Mouse (Mus musculus) stomach, embryonic 16.5 days (tissue): ENCODE results near the gene Smok3b. TPM values are rescaled to one million over a fixed set of nuclear protein-coding genes. Genes with fewer than 3 reads are reported as not detected.
"Not testable (repeated sequence)": the region's sequence is repeated elsewhere in the genome, so short reads cannot be mapped to it uniquely, and the experiment has no call there.

ENCODE experiments used
- ATAC-seq: fragments of 200-750 bp; cut with Nextera tagmentation; 2 replicates; pipeline ENCODE4 v1.8.0; 2017; ENCODE audit warnings: moderate number of reproducible peaks, moderate TSS enrichment; ENCODE audit not compliant: insufficient read depth, low FRiP score
- H3K27ac ChIP-seq: fragments of 300-500 bp; sonication (generic); 2 replicates; pipeline ENCODE4 v1.5.1; 2014; ENCODE audit warnings: low read length
- H3K27me3 ChIP-seq: fragments of 300-500 bp; sonication (generic); 2 replicates; pipeline ENCODE4 v1.6.1; 2014; ENCODE audit warnings: low read length, control low read depth, mixed read lengths; ENCODE audit not compliant: control insufficient read depth, insufficient read depth
- H3K36me3 ChIP-seq: fragments of 300-500 bp; sonication (generic); 2 replicates; pipeline ENCODE4 v1.6.1; 2014; ENCODE audit warnings: low read length; ENCODE audit not compliant: control insufficient read depth, insufficient read depth
- H3K4me1 ChIP-seq: fragments of 300-500 bp; sonication (generic); 2 replicates; pipeline ENCODE4 v1.6.1; 2014; ENCODE audit warnings: low read length, control low read depth, mixed read lengths; ENCODE audit not compliant: control insufficient read depth, insufficient read depth
- H3K4me2 ChIP-seq: fragments of 300-500 bp; sonication (generic); 2 replicates; pipeline ENCODE4 v1.6.1; 2014; ENCODE audit warnings: low read depth, low read length, mixed read lengths
- H3K4me3 ChIP-seq: fragments of 300-500 bp; sonication (generic); replicated peaks from 2 replicates; pipeline ENCODE4 v1.5.1; 2014; ENCODE audit warnings: mild to moderate bottlenecking, low read length
- H3K9ac ChIP-seq: fragments of 300-500 bp; sonication (generic); 2 replicates; pipeline ENCODE4 v1.6.1; 2014; ENCODE audit warnings: low read length
- H3K9me3 ChIP-seq: fragments of 300-500 bp; sonication (generic); replicated peaks from 2 replicates; pipeline ENCODE4 v1.6.1; 2016; ENCODE audit warnings: low read length, control low read depth; ENCODE audit not compliant: control insufficient read depth
- WGBS: fragments of 180-500 bp; shearing (Covaris S2); extraction: QIAGEN DNeasy Blood & Tissue Kit; methylation state at CpG from one replicate; pipeline ENCODE4 v1.1.7; 2014; 5-methylcytosine and 5-hydroxymethylcytosine counted together
- polyA plus RNA-seq: library from polyadenylated mRNA; unstranded; fragments of >200 nt; fragmentation: Nextera tagmentation; extraction: Ambion mirVana; gene quantifications from 2 replicates; pipeline ENCODE4 v1.2.1, GENCODE M21; 2015

Smok3b gene
- polyA plus RNA-seq: not detected in 2 replicates

DNA sequence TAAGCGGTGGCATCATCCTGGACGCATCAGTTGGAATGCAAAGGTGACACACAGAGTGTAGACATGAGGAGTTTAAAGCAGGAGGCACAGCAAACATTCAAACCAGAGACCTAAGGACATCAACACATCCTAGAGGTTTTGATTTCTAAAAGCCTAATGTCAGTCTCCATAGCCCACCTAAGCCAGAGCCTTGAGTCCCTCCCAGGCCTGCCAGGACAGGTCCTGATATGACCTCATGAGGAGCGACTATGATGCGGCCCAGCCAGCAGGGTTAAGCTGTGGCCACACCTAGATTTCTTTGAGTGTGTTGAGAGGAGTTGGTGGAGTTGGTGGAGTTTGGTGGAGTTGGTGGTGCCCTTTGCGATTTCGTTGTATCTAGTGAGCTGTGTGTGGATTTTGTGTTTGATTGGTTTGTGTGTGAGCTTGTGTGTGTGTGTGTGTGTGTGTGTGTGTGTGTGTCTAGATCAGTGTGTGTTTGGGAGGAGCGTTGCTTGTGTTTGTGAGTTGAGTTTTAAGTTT is at the start of gene Smok3b, which contains the start of gene Smok3a:
Gene Smok3b (plus strand): TSS at position 469 of the 519 bp plus-strand sequence.
Gene Smok3a (plus strand): TSS at position 301 of the 519 bp plus-strand sequence.
- H3K27me3 ChIP-seq, H3K4me3 ChIP-seq, H3K9me3 ChIP-seq, H3K9ac ChIP-seq, H3K4me1 ChIP-seq, H3K4me2 ChIP-seq, H3K27ac ChIP-seq, ATAC-seq, H3K36me3 ChIP-seq: not testable (repeated sequence)
- WGBS: 75% methylated on average over 3 of the region's 7 CpGs

DNA sequence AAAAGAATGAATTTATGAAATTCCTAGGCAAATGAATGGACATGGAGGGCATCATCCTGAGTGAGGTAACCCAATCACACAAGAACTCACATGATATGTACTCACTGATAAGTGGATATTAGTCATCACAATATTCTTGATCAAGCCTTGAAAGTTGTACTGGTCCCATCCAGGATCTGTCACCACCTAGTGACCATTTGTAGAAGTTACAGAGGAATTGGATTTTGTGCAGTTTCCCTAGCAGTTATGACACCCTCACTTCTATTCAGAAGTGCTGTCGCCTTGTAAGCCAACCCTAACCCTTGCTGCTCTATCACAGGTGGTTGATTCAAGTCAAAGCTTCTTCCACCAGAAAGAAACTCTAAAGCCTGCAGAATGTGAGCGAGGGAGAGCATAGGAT is 48.1 kb upstream of the Smok3b start:
- 71% methylated on average over 2 of the region's 2 CpGs for WGBS
- Histone ChIP-seq H3K9me3 (no peaks in the 10 kb centered on the region), H3K27me3 (no peaks in the 10 kb centered on the region), H3K27ac (no peak overlapping the region), H3K9ac (no peak overlapping the region), H3K4me1 (no peaks in the 10 kb centered on the region), H3K4me3 (no peak overlapping the region), H3K36me3 (no peaks in the 10 kb centered on the region), H3K4me2 (no peak overlapping the region)
- ATAC-seq: no peak

DNA sequence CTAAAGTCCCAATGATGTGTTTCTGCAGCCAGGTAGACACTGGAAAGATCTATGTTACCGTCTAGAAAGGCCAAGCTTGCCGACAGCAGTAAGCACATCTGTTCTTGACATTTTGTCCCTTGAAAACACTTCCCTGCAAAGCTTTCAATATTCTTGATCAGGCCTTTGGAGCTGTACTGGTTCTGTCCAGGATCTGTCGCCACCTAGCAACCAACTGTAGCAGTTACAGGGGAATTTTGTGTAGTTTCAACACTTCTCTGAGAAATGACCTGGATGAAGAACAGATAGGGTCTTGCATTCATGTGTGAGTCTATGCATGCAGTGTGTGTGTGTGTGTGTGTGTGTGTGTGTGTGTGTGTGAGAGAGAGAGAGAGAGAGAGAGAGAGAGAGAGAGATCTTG is 47.5 kb upstream of the Smok3b start:
- no peak overlapping the region for H3K27ac ChIP-seq
- WGBS: 62% methylated on average over 3 of the region's 3 CpGs
- H3K4me1 ChIP-seq: no peaks in the 10 kb centered on the region
- H3K27me3 ChIP-seq: no peaks in the 10 kb centered on the region
- no peak overlapping the region for H3K4me3 ChIP-seq
- ATAC-seq: no peak
- H3K36me3 ChIP-seq: no peaks in the 10 kb centered on the region
- no peaks in the 10 kb centered on the region for H3K9me3 ChIP-seq
- no peak overlapping the region for H3K9ac ChIP-seq
- no peak overlapping the region for H3K4me2 ChIP-seq

DNA sequence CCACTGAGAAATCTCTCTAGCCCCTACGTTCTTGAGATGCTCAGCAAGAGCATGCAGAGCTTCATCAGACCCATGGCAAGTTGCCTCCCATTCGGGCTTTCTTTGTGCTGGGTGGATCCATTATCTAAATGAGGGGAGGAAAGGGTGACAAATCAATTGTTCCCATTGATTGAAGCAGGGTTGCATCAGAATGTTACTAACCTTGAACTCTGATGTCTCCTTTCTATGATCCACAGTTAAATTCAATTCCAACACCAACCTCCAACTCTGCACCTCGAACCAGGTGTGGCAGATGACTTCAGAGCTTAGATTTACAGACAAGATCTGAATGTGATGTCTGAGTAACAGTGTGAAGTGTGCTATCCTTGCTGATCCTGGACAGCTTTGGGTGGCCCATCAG is 46.5 kb upstream of the Smok3b start:
- H3K9me3 ChIP-seq: no peaks in the 10 kb centered on the region
- no peak for ATAC-seq

DNA sequence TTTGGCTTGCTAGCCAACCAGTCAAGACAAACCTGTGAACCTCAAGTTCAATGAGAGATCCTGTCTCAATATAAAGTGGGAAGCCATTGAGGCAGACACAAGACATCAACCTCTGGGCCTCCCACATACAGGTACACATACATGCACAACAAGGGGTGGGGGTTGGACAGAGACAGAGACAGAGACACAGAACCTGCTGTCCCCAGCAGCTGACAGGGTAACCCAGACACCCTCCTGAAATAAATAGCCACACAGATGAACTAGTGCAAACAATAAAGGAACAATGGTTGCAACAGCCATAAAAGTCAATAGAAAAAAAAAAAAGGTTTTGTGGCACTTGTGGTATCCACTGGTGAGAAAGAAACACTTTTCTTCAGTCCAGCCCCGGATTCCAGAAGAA is 45.8 kb upstream of the Smok3b start:
- Histone ChIP-seq H3K4me3 (no peak overlapping the region), H3K27me3 (no peaks in the 10 kb centered on the region), H3K4me2 (no peak overlapping the region), H3K27ac (no peak overlapping the region), H3K4me1 (no peaks in the 10 kb centered on the region), H3K36me3 (no peaks in the 10 kb centered on the region), H3K9ac (no peak overlapping the region), H3K9me3 (no peaks in the 10 kb centered on the region)
- WGBS: 48% methylated on average over 1 of the region's 1 CpGs
- ATAC-seq: no peak

More for the DNA sequence above, 46.5 kb upstream of the Smok3b start:
- no peaks in the 10 kb centered on the region for H3K27me3 ChIP-seq
- 49% methylated on average over 3 of the region's 3 CpGs for WGBS
- H3K4me1 ChIP-seq: no peaks in the 10 kb centered on the region
- H3K4me2 ChIP-seq: no peak overlapping the region
- no peaks in the 10 kb centered on the region for H3K36me3 ChIP-seq
- H3K4me3 ChIP-seq: no peak overlapping the region
- H3K9ac ChIP-seq: no peak overlapping the region
- H3K27ac ChIP-seq: no peak overlapping the region

DNA sequence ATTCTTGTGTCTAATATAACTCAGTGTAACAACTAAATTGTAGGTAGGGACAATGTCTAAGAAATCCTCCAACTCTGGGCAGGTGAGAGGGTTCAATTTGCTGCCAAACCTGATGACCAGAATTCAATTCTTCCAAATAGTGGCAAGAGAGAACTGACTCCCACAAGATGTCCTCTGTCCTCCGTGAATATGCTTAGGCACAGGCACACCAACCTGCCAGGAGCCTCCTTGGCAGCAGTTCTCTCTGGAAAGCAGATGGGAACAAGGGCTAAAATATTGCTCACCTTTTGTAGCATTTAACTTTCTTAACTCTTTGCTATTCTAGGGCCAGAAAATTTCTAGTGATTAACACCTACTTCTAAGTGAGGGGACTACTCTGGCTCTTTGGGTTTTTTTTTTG is 43.9 kb upstream of the Smok3b start:
- H3K27me3 ChIP-seq: no peaks in the 10 kb centered on the region
- 45% methylated on average over 1 of the region's 1 CpGs for WGBS
- H3K9ac ChIP-seq: no peak overlapping the region
- H3K9me3 ChIP-seq: no peaks in the 10 kb centered on the region
- no peak overlapping the region for H3K27ac ChIP-seq
- H3K4me2 ChIP-seq: no peak overlapping the region
- no peaks in the 10 kb centered on the region for H3K4me1 ChIP-seq
- H3K4me3 ChIP-seq: no peak overlapping the region
- H3K36me3 ChIP-seq: no peaks in the 10 kb centered on the region
- no peak for ATAC-seq

DNA sequence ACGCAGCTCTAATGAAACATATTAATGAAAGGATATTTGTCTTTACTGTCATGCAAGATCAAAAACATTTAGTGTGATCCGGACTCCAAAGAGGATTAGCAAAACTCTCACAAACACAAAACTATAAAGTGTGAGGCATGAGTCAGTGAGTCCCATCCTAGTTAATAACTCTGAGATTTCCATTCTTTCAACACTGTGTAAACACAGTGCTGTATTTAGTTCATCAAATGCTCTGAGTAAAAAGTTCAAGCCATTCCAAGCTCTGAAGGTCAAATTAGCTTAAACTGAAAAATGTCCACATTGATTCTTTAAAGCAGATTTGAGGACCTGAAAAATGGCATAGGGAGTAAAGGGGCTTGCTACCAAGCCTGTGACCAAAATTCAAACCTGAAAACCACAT is 42.1 kb upstream of the Smok3b start:
- Histone ChIP-seq H3K27me3 (no peaks in the 10 kb centered on the region), H3K4me2 (no peak overlapping the region), H3K9ac (no peak overlapping the region), H3K4me1 (no peaks in the 10 kb centered on the region), H3K27ac (no peak overlapping the region), H3K9me3 (no peaks in the 10 kb centered on the region), H3K36me3 (no peaks in the 10 kb centered on the region), H3K4me3 (no peak overlapping the region)
- WGBS: 69% methylated on average over 2 of the region's 2 CpGs
- no peak for ATAC-seq

DNA sequence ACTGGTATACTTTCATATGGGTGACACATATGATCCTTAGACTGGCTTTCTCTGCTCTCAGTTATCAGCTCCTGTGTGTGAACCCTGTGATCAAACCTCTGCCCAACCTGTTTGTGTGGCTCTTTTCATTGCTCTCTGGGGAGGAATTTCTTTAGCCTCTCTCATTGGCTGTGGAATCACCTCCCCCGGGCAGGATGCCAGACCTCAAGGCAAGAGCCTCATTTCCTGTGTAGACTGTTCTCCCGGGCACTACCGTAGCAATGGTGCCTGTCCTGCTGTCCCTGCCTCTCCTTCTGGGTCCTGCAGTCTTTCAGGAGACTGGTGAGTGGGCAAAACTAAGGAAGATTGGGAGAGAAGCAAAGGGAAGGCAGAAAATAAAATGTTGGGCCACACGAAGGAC is 39.9 kb upstream of the Smok3b start, which contains the start of gene Azgp1:
Gene Azgp1 (plus strand): TSS at position 221 of the 400 bp plus-strand sequence.
- no peak within 1 kb of the TSS for H3K4me2 ChIP-seq
- no peaks in the 10 kb centered on the region for H3K4me1 ChIP-seq
- H3K9ac ChIP-seq: no peak within 1 kb of the TSS
- H3K27me3 ChIP-seq: no peaks in the 10 kb centered on the region
- no peak within 1 kb of the TSS for H3K27ac ChIP-seq
- ATAC-seq: no peak
- WGBS: 68% methylated on average over 4 of the region's 4 CpGs
- H3K36me3 ChIP-seq: no peaks in the 10 kb centered on the region
- H3K9me3 ChIP-seq: no peaks in the 10 kb centered on the region
- no peak within 1 kb of the TSS for H3K4me3 ChIP-seq

DNA sequence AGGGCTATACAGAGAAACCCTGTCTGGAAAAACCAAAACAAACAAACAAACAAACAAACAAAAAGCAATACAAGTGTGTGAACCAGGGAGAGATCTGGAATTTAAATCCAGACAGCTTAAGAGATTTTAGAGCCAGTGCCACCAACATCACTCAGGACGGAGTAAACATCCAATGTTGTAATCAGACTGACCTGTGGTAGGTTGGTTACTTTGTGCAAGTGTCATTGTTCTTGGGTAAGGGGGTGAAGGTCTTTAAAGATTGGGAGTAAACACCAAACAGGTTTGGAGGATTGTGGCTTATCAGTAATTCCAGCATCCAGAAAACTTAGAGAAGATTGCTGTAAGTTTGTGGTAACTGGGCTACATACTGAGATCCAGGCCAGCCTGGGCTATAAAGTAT is 34.9 kb upstream of the Smok3b start:
- no peaks in the 10 kb centered on the region for H3K27me3 ChIP-seq

More for the DNA sequence above, 34.9 kb upstream of the Smok3b start:
- no peak overlapping the region for H3K27ac ChIP-seq
- no peak overlapping the region for H3K4me3 ChIP-seq
- H3K4me1 ChIP-seq: no peaks in the 10 kb centered on the region
- ATAC-seq: no peak
- H3K9me3 ChIP-seq: no peaks in the 10 kb centered on the region
- no peak overlapping the region for H3K4me2 ChIP-seq
- H3K36me3 ChIP-seq: no peaks in the 10 kb centered on the region
- no peak overlapping the region for H3K9ac ChIP-seq
- 76% methylated on average over 1 of the region's 1 CpGs for WGBS
